Mouse (Mus musculus) ES-Bruce4 (cell line): Measurements from ENCODE around the gene Odf3l1.

Experiments
- CTCF ChIP-seq: IDR thresholded peaks from one replicate; pipeline ENCODE4 v1.8.1; 2011; ENCODE audit warnings: low read depth, low read length
- POLR2A ChIP-seq: IDR thresholded peaks from one replicate; pipeline ENCODE4 v1.8.1; 2011; ENCODE audit warnings: low read length; ENCODE audit not compliant: insufficient read depth

GRCm38 (mm10) chr9:56862863-56863262 lies 1.6 kb downstream of the Odf3l1 start:
- TF ChIP-seq POLR2A (no peak), CTCF (no peak)
